Mouse (Mus musculus): ENCODE measurements around the gene Cep83. TPM values are rescaled to one million over a fixed set of nuclear protein-coding genes. Genes with fewer than 3 reads are reported as not detected.

The Cep83 gene
- total and polyA plus RNA-seq, 2 experiments from 2014 or later, result 16.1 to 19.2 TPM

GRCm38 (mm10) chr10:94740221-94740620 is 51.8 kb downstream of the Cep83 start:
- ATAC-seq (ENCODE audit: low FRiP score), result no peak
- Histone ChIP-seq H3K27ac (ENCODE audit: low read depth, low read length) (no peak overlapping the region), H3K36me3 (ENCODE audit: insufficient read depth, low read length) (no peaks in the 10 kb centered on the region), H3K9me3 (ENCODE audit: low read length) (no peaks in the 10 kb centered on the region), H3K4me1 (ENCODE audit: insufficient read depth, low read length) (no peaks in the 10 kb centered on the region), H3K27me3 (ENCODE audit: insufficient read depth, low read length) (no peaks in the 10 kb centered on the region), H3K9ac (replicated peaks; ENCODE audit: low read length, poor library complexity, severe bottlenecking) (no peak overlapping the region), H3K4me2 (ENCODE audit: low read depth, low read length, poor library complexity, severe bottlenecking) (no peak overlapping the region), H3K4me3 (ENCODE audit: low read depth, low read length) (no peak overlapping the region)
- 84% methylated on average over 2 of the region's 2 CpGs for WGBS
- DNase-seq (ENCODE audit: low spot score), result no peak
- TF ChIP-seq CTCF (IDR thresholded peaks at IDR 0.05), result no peak

GRCm38 (mm10) chr10:94741459-94741858 is 53.0 kb downstream of the Cep83 start:
- Histone ChIP-seq H3K4me3 (ENCODE audit: low read depth, low read length) (no peak overlapping the region), H3K27ac (ENCODE audit: low read depth, low read length) (no peak overlapping the region), H3K4me1 (ENCODE audit: insufficient read depth, low read length) (no peaks in the 10 kb centered on the region), H3K9me3 (ENCODE audit: low read length) (no peaks in the 10 kb centered on the region), H3K9ac (replicated peaks; ENCODE audit: low read length, poor library complexity, severe bottlenecking) (no peak overlapping the region), H3K4me2 (ENCODE audit: low read depth, low read length, poor library complexity, severe bottlenecking) (no peak overlapping the region), H3K36me3 (ENCODE audit: insufficient read depth, low read length) (no peaks in the 10 kb centered on the region), H3K27me3 (ENCODE audit: insufficient read depth, low read length) (no peaks in the 10 kb centered on the region)
- WGBS, result 98% methylated on average over 3 of the region's 3 CpGs
- DNase-seq (ENCODE audit: low spot score), result no peak
- no peak for ATAC-seq (ENCODE audit: low FRiP score)
- no peak for TF ChIP-seq CTCF (IDR thresholded peaks at IDR 0.05)

- no peaks in the 10 kb centered on the region for H3K4me1 ChIP-seq (ENCODE audit: insufficient read depth, low read length)
- no peaks in the 10 kb centered on the region for H3K9me3 ChIP-seq (ENCODE audit: low read length)
- no peak overlapping the region for H3K9ac ChIP-seq (replicated peaks; ENCODE audit: low read length, poor library complexity, severe bottlenecking)
- H3K27me3 ChIP-seq (ENCODE audit: insufficient read depth, low read length), result no peaks in the 10 kb centered on the region
- H3K27ac ChIP-seq (ENCODE audit: low read depth, low read length), result no peak overlapping the region
- no peak overlapping the region for H3K4me2 ChIP-seq (ENCODE audit: low read depth, low read length, poor library complexity, severe bottlenecking)
- no peak overlapping the region for H3K4me3 ChIP-seq (ENCODE audit: low read depth, low read length)
- WGBS, result 73% methylated on average over 2 of the region's 2 CpGs
- H3K36me3 ChIP-seq (ENCODE audit: insufficient read depth, low read length), result 0 out of 2 replicates have a peak, but pooled peaks cover 2% of the 10 kb centered on the region
- DNase-seq (ENCODE audit: low spot score) (no peak), ATAC-seq (ENCODE audit: low FRiP score) (no peak)
- TF ChIP-seq CTCF (IDR thresholded peaks at IDR 0.05), result no peak
These were observed 58.6 kb downstream of the Cep83 start for GRCm38 (mm10) chr10:94747011-94747410.

- Histone ChIP-seq H3K9me3 (ENCODE audit: low read length) (no peaks in the 10 kb centered on the region), H3K4me2 (ENCODE audit: low read depth, low read length, poor library complexity, severe bottlenecking) (no peak overlapping the region), H3K27me3 (ENCODE audit: insufficient read depth, low read length) (no peaks in the 10 kb centered on the region), H3K4me1 (ENCODE audit: insufficient read depth, low read length) (no peaks in the 10 kb centered on the region), H3K9ac (replicated peaks; ENCODE audit: low read length, poor library complexity, severe bottlenecking) (no peak overlapping the region), H3K36me3 (ENCODE audit: insufficient read depth, low read length) (no peaks in the 10 kb centered on the region), H3K4me3 (ENCODE audit: low read depth, low read length) (no peak overlapping the region), H3K27ac (ENCODE audit: low read depth, low read length) (no peak overlapping the region)
- TF ChIP-seq CTCF (IDR thresholded peaks at IDR 0.05), result no peak
- ATAC-seq (ENCODE audit: low FRiP score) (no peak), DNase-seq (ENCODE audit: low spot score) (peak; percentile 12)
- 73% methylated on average over 3 of the region's 3 CpGs for WGBS
These were observed 83.0 kb downstream of the Cep83 start for GRCm38 (mm10) chr10:94771496-94771895.

- Histone ChIP-seq H3K27ac (ENCODE audit: low read depth, low read length) (no peak overlapping the region), H3K36me3 (ENCODE audit: insufficient read depth, low read length) (no peaks in the 10 kb centered on the region), H3K4me1 (ENCODE audit: insufficient read depth, low read length) (no peaks in the 10 kb centered on the region), H3K9ac (replicated peaks; ENCODE audit: low read length, poor library complexity, severe bottlenecking) (no peak overlapping the region), H3K4me3 (ENCODE audit: low read depth, low read length) (no peak overlapping the region), H3K27me3 (ENCODE audit: insufficient read depth, low read length) (no peaks in the 10 kb centered on the region), H3K4me2 (ENCODE audit: low read depth, low read length, poor library complexity, severe bottlenecking) (no peak overlapping the region), H3K9me3 (ENCODE audit: low read length) (no peaks in the 10 kb centered on the region)
- ATAC-seq (ENCODE audit: low FRiP score) (no peak), DNase-seq (ENCODE audit: low spot score) (no peak)
- no peak for TF ChIP-seq CTCF (IDR thresholded peaks at IDR 0.05)
- 97% methylated on average over 3 of the region's 3 CpGs for WGBS
These were observed 89.1 kb downstream of the Cep83 start for GRCm38 (mm10) chr10:94777576-94777975.

GRCm38 (mm10) chr10:94779319-94779718 is 90.9 kb downstream of the Cep83 start:
- no peak for ATAC-seq (ENCODE audit: low FRiP score)
- H3K4me2 ChIP-seq (ENCODE audit: low read depth, low read length, poor library complexity, severe bottlenecking), result no peak overlapping the region
- H3K27ac ChIP-seq (ENCODE audit: low read depth, low read length), result no peak overlapping the region
- 97% methylated on average over 4 of the region's 4 CpGs for WGBS
- no peak overlapping the region for H3K4me3 ChIP-seq (ENCODE audit: low read depth, low read length)
- no peaks in the 10 kb centered on the region for H3K36me3 ChIP-seq (ENCODE audit: insufficient read depth, low read length)
- H3K27me3 ChIP-seq (ENCODE audit: insufficient read depth, low read length), result no peaks in the 10 kb centered on the region
- H3K4me1 ChIP-seq (ENCODE audit: insufficient read depth, low read length), result no peaks in the 10 kb centered on the region
- no peak for TF ChIP-seq CTCF (IDR thresholded peaks at IDR 0.05)
- H3K9me3 ChIP-seq (ENCODE audit: low read length), result no peaks in the 10 kb centered on the region
- no peak overlapping the region for H3K9ac ChIP-seq (replicated peaks; ENCODE audit: low read length, poor library complexity, severe bottlenecking)
- no peak for DNase-seq (ENCODE audit: low spot score)
